Mouse (Mus musculus) erythroblast, embryonic 14.5 days (primary cell): Measurements from ENCODE around the gene Frmpd2. TPM values are rescaled to one million over a fixed set of nuclear protein-coding genes. Genes with fewer than 3 reads are reported as not detected.

Source experiments
- H3K27me3 ChIP-seq: 2 replicates; pipeline ENCODE4 v1.6.1; 2012; ENCODE audit warnings: inconsistent platforms; ENCODE audit not compliant: control insufficient read depth
- H3K36me3 ChIP-seq: 2 replicates; pipeline ENCODE4 v1.6.1; 2012; ENCODE audit warnings: mild to moderate bottlenecking, inconsistent platforms; ENCODE audit not compliant: control insufficient read depth
- H3K4me1 ChIP-seq: 2 replicates; pipeline ENCODE4 v1.6.1; 2012; ENCODE audit warnings: inconsistent platforms; ENCODE audit not compliant: control insufficient read depth
- H3K4me3 ChIP-seq: replicated peaks from 2 replicates; pipeline ENCODE3; 2012; ENCODE audit warnings: moderate library complexity, mild to moderate bottlenecking, inconsistent platforms
- H3K9me3 ChIP-seq: 2 replicates; pipeline ENCODE4 v1.6.1; 2012; ENCODE audit warnings: low read length, inconsistent platforms, mixed read lengths; ENCODE audit not compliant: control insufficient read depth
- GATA1 ChIP-seq: IDR thresholded peaks from 2 replicates; pipeline ENCODE4 v1.6.1; 2012; ENCODE audit warnings: low read length, inconsistent platforms, mixed read lengths
- TAL1 ChIP-seq: IDR thresholded peaks from 3 replicates; pipeline ENCODE4 v1.6.1; 2012; ENCODE audit warnings: low read length, inconsistent platforms, mixed read lengths
- polyA plus RNA-seq: library from polyadenylated mRNA; stranded (reverse); fragments of >175 nt; gene quantifications from 2 replicates; pipeline ENCODE4 v1.2.3, GENCODE M21; 2012

Gene Frmpd2
- polyA plus RNA-seq, 1 experiment: not detected

GRCm38 (mm10) chr14:33449296-33449840 lies 22.1 kb upstream of the Frmpd2 start:
- Histone ChIP-seq H3K36me3 (no peaks in the 10 kb centered on the region), H3K4me3 (no peak overlapping the region), H3K27me3 (peaks cover 10% of the 10 kb centered on the region), H3K9me3 (no peaks in the 10 kb centered on the region), H3K4me1 (peaks cover 17% of the 10 kb centered on the region)
- TF ChIP-seq TAL1 (no peak), GATA1 (no peak)

DNA sequence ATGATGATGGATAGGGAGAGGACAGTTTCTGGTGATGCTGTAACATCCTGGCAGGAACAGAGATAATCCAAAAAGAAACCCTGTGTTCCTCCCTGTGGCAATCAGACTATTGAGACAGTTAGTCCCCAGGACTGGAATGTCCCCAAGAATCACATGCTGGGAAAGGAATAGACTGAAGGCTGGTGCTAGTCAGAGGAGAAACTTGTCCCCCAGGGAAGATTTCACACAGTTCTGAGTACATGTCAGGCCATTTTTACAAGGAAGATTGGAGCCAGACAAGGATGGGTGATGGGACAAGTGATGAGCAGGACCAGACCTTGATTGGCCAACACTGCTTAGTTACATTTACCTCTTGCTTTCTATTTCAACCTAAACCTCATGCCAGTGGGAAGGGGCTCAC lies 21.2 kb upstream of the Frmpd2 start:
- no peak for TF ChIP-seq TAL1
- no peak for TF ChIP-seq GATA1
- Histone ChIP-seq H3K9me3 (no peaks in the 10 kb centered on the region), H3K36me3 (no peaks in the 10 kb centered on the region), H3K27me3 (peaks cover 10% of the 10 kb centered on the region), H3K4me3 (no peak overlapping the region), H3K4me1 (peaks cover 14% of the 10 kb centered on the region)

GRCm38 (mm10) chr14:33463658-33464057 lies 7.8 kb upstream of the Frmpd2 start:
- Histone ChIP-seq H3K4me3 (no peak overlapping the region), H3K9me3 (no peaks in the 10 kb centered on the region; the same call in 1 of the 2 replicates), H3K36me3 (no peaks in the 10 kb centered on the region), H3K4me1 (no peaks in the 10 kb centered on the region), H3K27me3 (no peaks in the 10 kb centered on the region)
- no peak for TF ChIP-seq GATA1
- no peak for TF ChIP-seq TAL1

DNA sequence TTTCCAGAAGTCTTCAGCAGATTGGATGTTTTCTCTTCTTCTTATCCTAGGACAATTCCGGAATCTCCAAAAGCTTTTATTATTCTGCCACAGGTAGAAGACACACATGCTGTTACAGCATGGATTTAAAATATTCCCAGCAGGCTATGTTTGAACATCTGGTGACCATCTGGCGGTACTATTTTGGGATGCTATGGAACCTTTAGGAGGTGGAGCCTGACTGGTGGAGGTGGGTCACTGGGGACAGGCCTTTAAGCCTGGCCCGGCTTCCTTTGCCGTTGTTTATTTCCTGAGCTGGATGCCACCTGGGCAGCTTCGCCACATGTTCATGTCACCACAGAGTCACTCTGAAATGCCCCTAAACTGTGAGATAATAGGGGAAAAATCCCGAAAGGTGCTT lies 3.7 kb upstream of the Frmpd2 start:
- Histone ChIP-seq H3K4me3 (no peak overlapping the region), H3K36me3 (no peaks in the 10 kb centered on the region), H3K9me3 (no peaks in the 10 kb centered on the region; the same call in 1 of the 2 replicates), H3K27me3 (no peaks in the 10 kb centered on the region), H3K4me1 (no peaks in the 10 kb centered on the region)
- TF ChIP-seq GATA1 (no peak), TAL1 (no peak)

- Histone ChIP-seq H3K9me3 (no peaks in the 10 kb centered on the region), H3K27me3 (no peaks in the 10 kb centered on the region), H3K4me1 (no peaks in the 10 kb centered on the region), H3K4me3 (no peak overlapping the region), H3K36me3 (no peaks in the 10 kb centered on the region)
- TF ChIP-seq TAL1 (no peak), GATA1 (no peak)
Observed at GRCm38 (mm10) chr14:33474461-33474860, 3.0 kb downstream of the Frmpd2 start.

DNA sequence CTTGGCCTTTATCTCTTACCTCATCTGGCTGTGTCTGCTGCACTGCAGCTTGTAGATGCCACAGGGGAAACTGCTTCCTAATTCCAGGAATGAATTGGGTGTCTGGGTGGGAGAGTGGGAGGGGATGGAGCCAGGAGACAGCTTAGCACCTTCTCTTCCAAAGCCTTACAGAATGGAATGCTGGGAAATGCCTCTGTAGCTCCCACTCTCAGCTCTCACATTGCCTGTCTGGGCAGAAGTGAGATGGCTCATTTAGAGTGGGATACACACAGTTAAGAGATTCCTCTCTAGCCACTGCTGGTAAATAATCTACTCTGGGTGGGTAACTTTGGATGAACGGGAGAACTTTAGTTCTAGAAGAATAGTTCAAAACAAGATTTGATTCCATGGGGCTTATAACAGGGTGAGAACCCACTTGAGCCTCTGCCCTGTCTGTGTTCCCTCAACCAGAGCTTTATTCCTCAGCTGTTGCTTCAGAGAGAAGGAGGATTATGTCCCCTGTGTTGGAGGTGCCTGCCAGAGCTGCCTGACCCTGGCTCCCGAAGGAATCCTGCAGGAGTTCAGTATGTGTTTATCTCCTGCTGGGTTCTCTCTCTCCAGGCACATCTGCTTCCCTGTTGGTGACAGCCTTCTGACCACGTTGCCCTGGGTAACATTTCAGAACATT lies 4.7 kb downstream of the Frmpd2 start:
- TF ChIP-seq GATA1: no peak
- no peak for TF ChIP-seq TAL1
- no peaks in the 10 kb centered on the region for H3K9me3 ChIP-seq
- no peaks in the 10 kb centered on the region for H3K36me3 ChIP-seq

GRCm38 (mm10) chr14:33481991-33482390 lies 10.5 kb downstream of the Frmpd2 start:
- no peak for TF ChIP-seq GATA1
- no peak for TF ChIP-seq TAL1
- Histone ChIP-seq H3K9me3 (no peaks in the 10 kb centered on the region), H3K4me3 (no peak overlapping the region), H3K4me1 (no peaks in the 10 kb centered on the region), H3K36me3 (no peaks in the 10 kb centered on the region), H3K27me3 (no peaks in the 10 kb centered on the region)

More for the DNA sequence above, 4.7 kb downstream of the Frmpd2 start:
- Histone ChIP-seq H3K27me3 (no peaks in the 10 kb centered on the region), H3K4me1 (no peaks in the 10 kb centered on the region), H3K4me3 (no peak overlapping the region)

DNA sequence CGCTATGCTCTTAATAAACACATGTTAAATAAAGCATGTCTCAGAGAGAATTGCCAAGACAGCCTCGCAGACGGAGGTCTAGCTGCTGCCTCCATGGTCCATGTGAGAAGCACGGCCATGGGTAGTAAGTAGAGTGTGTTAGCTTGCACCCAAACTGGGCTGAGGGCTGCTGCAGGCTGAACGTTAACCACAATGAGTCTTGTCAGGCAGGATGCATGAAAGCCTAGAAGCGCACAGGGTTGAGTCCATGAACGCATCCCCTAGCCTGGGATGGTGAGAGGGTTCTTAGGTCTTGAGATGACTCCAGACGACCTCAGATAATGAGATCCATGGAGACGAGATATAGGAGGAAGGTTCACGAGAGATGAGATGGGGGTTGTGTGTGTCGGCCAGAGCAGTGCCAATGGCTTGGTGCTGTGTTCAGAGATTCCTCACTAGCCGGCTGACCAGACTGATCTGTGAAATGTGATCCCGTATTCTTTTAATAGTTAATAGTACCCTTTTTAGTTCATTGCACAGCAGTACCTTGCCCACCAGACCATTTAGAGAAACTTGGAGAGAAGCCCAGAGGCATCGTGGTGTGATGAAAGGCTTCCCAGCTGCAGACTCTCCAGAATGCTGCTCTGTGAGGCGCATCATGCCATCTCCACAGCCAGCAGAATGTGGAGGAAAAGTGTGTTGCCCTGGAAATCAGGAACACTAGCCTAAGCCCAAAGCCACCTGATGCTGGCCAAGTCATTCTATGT lies 16.5 kb downstream of the Frmpd2 start:
- H3K27me3 ChIP-seq: no peaks in the 10 kb centered on the region
- TF ChIP-seq GATA1: no peak
- no peaks in the 10 kb centered on the region for H3K4me1 ChIP-seq
- no peaks in the 10 kb centered on the region for H3K9me3 ChIP-seq
- H3K36me3 ChIP-seq: no peaks in the 10 kb centered on the region
- no peak overlapping the region for H3K4me3 ChIP-seq

DNA sequence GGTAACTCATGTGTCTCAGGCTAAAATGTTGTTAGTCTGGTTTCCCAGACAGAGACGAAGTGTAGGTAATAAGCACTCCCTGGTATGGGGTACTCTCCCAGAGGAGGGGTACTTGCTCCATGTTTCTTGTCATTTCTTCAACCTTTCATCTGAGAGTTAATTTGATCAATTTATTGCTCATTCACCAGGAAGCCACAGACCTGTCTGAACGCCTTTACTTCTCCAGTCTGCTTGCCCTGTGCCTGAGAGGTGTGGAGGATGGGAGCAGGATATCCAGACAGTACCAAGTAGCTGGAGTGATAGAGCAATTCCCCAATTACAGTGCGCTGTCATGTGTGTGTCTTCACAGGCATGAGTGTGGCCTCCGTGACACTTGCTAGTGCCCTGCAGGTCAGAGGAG lies 23.7 kb downstream of the Frmpd2 start:
- no peaks in the 10 kb centered on the region for H3K36me3 ChIP-seq
- no peaks in the 10 kb centered on the region for H3K4me1 ChIP-seq
- no peak overlapping the region for H3K4me3 ChIP-seq
- TF ChIP-seq TAL1: no peak
- no peak for TF ChIP-seq GATA1
- H3K9me3 ChIP-seq: no peaks in the 10 kb centered on the region
- H3K27me3 ChIP-seq: no peaks in the 10 kb centered on the region
